Mouse (Mus musculus): ENCODE data around the gene Pigf. TPM values are rescaled to one million over a fixed set of nuclear protein-coding genes. Genes with fewer than 3 reads are reported as not detected.
"Not testable (repeated sequence)": the region's sequence is repeated elsewhere in the genome, so short reads cannot be mapped to it uniquely, and the experiment has no call there.

The Pigf gene
- 17.9 and 20.0 TPM in 2 replicates for polyA plus RNA-seq (2014; fragmentation: Nextera tagmentation; extraction: Ambion mirVana)

DNA sequence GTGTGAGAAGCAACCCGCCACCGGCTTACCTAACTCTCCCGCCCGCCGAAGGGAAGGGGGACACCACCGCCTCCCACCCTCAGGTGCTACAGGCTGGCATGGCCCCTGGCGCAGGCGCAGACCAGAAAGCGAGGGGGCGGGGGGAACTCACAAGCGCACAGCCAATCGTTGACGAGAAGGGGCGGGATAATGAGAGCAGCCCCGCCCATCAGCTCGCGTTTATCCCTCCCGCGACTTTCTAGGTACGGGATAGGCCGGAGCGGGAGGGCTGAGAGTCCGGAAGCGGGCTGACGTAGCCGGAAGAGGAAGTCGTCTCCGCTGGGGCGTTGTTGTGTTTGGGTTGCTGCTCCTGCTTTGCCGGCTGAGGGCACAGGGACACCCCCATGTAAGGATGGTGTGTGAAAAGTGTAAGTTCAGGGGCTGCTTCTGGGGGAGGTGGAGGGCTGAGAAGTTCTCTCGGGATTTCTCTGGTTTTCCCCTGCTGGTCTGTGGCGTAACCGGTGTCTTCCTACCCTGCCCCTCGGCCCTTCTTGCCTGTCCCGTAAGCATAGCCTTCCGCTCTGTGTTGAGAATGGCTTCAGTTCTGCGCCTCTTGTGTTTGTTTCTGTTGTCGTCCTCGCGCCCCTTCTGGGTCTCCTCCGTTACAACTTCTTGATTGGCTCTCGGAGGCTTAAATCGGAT is at the start of gene Pigf, which contains the start of gene Cript:
Gene Pigf, minus strand, starts transcription at position 138 of the 681 bp plus-strand sequence.
Gene Cript, plus strand, starts transcription at position 282 of the 681 bp plus-strand sequence.
- peaks cover 3% of the 10 kb centered on the region; the same call in 1 of the 2 replicates for H3K4me1 ChIP-seq (ENCODE audit: control insufficient read depth, insufficient read depth, low read length)
- peak within 1 kb of the TSS; percentile 91 for H3K4me2 ChIP-seq
- WGBS (ENCODE audit: insufficient replicate concordance): under 1% methylated on average over 43 of the region's 43 CpGs
- peak; percentile 99 for ATAC-seq (replicated peaks; ENCODE audit: insufficient number of reproducible peaks, low FRiP score, low TSS enrichment)
- H3K4me3 ChIP-seq (ENCODE audit: low read depth, low read length): peak within 1 kb of the TSS; percentile 76
- no peak within 1 kb of the TSS; the same call in 1 of the 2 replicates for H3K27ac ChIP-seq (ENCODE audit: low read depth, low read length)
- peak within 1 kb of the TSS; percentile 67 for H3K9ac ChIP-seq (ENCODE audit: low read depth, low read length)
- H3K9me3 ChIP-seq (replicated peaks; ENCODE audit: control insufficient read depth, low read length): no peaks in the 10 kb centered on the region
- no peaks in the 10 kb centered on the region for H3K27me3 ChIP-seq (ENCODE audit: control insufficient read depth, insufficient read depth, low read length)
- peaks cover 2% of the 10 kb centered on the region; the same call in 1 of the 2 replicates for H3K36me3 ChIP-seq (ENCODE audit: control insufficient read depth, insufficient read depth, low read length)

DNA sequence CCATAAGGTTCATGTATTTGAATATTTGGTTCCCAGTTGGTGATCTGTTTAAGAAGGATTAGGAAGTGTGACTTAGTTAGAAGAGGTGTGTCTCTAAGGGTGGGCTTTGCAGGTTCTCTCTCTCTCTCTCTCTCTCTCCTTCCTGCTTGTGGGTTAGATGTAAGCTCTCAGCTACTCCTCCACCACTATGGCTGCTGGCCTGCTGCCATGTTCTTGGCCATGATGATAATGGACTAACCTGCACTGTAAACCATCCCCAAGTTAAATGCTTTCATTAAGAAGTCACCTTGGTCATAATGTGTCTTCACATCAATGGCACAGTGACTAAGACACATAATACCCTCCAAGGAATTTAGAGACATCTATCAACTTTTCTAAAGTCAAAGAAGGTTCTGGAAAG is 48.3 kb upstream of the Pigf start:
- Histone ChIP-seq H3K9ac (ENCODE audit: low read depth, low read length) (no peak overlapping the region), H3K4me2 (no peak overlapping the region), H3K36me3 (ENCODE audit: control insufficient read depth, insufficient read depth, low read length) (no peaks in the 10 kb centered on the region), H3K27me3 (ENCODE audit: control insufficient read depth, insufficient read depth, low read length) (no peaks in the 10 kb centered on the region), H3K27ac (ENCODE audit: low read depth, low read length) (no peak overlapping the region), H3K4me3 (ENCODE audit: low read depth, low read length) (no peak overlapping the region), H3K9me3 (replicated peaks; ENCODE audit: control insufficient read depth, low read length) (no peaks in the 10 kb centered on the region), H3K4me1 (ENCODE audit: control insufficient read depth, insufficient read depth, low read length) (no peaks in the 10 kb centered on the region)
- ATAC-seq (replicated peaks; ENCODE audit: insufficient number of reproducible peaks, low FRiP score, low TSS enrichment): no peak

DNA sequence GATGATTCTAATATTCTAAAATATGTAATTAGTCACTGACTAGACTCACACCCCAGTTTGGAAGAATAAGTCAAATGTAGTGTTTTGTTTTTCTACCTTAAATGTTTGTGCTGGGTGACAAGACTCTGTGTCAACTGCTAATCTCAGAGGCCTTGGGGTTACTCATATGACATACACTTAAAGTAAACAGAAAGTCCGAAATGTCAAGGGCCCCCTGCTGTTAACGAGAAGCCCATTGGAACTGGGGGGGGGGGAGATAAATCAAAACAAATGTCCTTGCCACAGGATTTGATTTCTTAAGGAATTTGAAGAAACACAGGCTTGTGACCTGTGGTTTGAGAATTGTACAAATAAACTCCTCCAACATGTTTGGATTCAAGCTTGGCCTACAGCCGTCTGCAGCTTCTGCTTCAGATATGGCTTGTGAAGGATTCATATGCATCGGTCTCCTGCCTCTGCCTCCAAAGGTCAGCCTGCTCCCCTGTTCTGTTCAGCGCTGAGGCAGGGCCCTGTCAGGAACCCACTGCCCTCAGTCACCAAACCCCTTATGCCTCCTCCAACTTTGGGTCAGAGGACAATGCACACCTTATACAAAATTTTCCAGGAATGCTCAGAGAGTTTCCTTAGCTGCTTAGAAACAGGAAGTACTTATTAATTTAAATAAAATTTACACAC is 47.7 kb upstream of the Pigf start:
- 60% methylated on average over 5 of the region's 5 CpGs for WGBS (ENCODE audit: insufficient replicate concordance)
- Histone ChIP-seq H3K4me1 (ENCODE audit: control insufficient read depth, insufficient read depth, low read length) (no peaks in the 10 kb centered on the region), H3K9me3 (replicated peaks; ENCODE audit: control insufficient read depth, low read length) (no peaks in the 10 kb centered on the region), H3K27me3 (ENCODE audit: control insufficient read depth, insufficient read depth, low read length) (no peaks in the 10 kb centered on the region), H3K36me3 (ENCODE audit: control insufficient read depth, insufficient read depth, low read length) (no peaks in the 10 kb centered on the region), H3K4me2 (no peak overlapping the region), H3K27ac (ENCODE audit: low read depth, low read length) (no peak overlapping the region), H3K4me3 (ENCODE audit: low read depth, low read length) (no peak overlapping the region), H3K9ac (ENCODE audit: low read depth, low read length) (no peak overlapping the region)
- ATAC-seq (replicated peaks; ENCODE audit: insufficient number of reproducible peaks, low FRiP score, low TSS enrichment): no peak

DNA sequence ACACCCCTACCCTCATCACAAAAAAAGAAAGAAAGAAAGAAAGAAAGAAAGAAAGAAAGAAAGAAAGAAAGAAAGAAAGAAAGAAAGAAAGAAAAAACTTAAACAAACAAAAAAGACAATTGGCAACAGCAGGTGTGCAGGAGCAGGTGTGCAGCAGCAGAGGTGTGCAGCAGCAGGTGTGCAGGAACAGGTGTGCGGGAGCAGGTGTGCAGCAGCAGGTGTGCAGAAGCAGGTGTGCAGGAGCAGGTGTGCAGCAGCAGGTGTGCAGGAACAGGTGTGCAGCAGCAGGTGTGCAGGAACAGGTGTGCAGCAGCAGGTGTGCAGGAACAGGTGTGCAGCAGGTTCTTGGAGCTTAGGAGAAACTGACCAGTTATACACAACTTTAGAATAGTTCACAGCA is 47.0 kb upstream of the Pigf start:
- not testable (repeated sequence) for ATAC-seq (replicated peaks; ENCODE audit: insufficient number of reproducible peaks, low FRiP score, low TSS enrichment); H3K9ac ChIP-seq (ENCODE audit: low read depth, low read length); H3K4me3 ChIP-seq (ENCODE audit: low read depth, low read length); H3K27ac ChIP-seq (ENCODE audit: low read depth, low read length); H3K27me3 ChIP-seq (ENCODE audit: control insufficient read depth, insufficient read depth, low read length); H3K4me1 ChIP-seq (ENCODE audit: control insufficient read depth, insufficient read depth, low read length); H3K4me2 ChIP-seq; H3K36me3 ChIP-seq (ENCODE audit: control insufficient read depth, insufficient read depth, low read length); H3K9me3 ChIP-seq (replicated peaks; ENCODE audit: control insufficient read depth, low read length)
- 89% methylated on average over 1 of the region's 1 CpGs for WGBS (ENCODE audit: insufficient replicate concordance)

DNA sequence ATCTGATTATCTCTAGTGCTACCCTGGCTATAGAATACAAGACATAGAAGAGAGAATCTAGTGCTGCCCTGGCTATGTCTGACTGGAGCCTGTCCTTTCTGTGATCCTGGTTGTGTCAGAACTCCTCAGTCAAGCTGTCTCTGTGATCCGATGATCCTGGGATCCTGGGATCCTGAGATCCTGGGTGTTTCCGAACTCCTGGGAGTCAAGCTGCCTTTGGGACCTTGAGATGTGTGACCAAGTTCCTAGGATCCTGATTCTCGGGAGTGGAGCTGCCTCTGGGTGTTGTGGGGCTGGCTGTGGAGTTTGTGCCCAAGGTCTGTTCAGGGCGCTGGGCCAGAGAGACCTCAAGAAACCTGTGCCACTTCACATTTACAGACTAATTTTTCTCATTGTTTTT is 43.8 kb upstream of the Pigf start:
- H3K4me1 ChIP-seq (ENCODE audit: control insufficient read depth, insufficient read depth, low read length): no peaks in the 10 kb centered on the region
- no peaks in the 10 kb centered on the region for H3K9me3 ChIP-seq (replicated peaks; ENCODE audit: control insufficient read depth, low read length)
- no peak for ATAC-seq (replicated peaks; ENCODE audit: insufficient number of reproducible peaks, low FRiP score, low TSS enrichment)
- H3K27ac ChIP-seq (ENCODE audit: low read depth, low read length): no peak overlapping the region
- H3K4me3 ChIP-seq (ENCODE audit: low read depth, low read length): no peak overlapping the region
- no peak overlapping the region for H3K4me2 ChIP-seq
- no peaks in the 10 kb centered on the region for H3K27me3 ChIP-seq (ENCODE audit: control insufficient read depth, insufficient read depth, low read length)
- H3K36me3 ChIP-seq (ENCODE audit: control insufficient read depth, insufficient read depth, low read length): no peaks in the 10 kb centered on the region
- WGBS (ENCODE audit: insufficient replicate concordance): 81% methylated on average over 4 of the region's 4 CpGs
- no peak overlapping the region for H3K9ac ChIP-seq (ENCODE audit: low read depth, low read length)

DNA sequence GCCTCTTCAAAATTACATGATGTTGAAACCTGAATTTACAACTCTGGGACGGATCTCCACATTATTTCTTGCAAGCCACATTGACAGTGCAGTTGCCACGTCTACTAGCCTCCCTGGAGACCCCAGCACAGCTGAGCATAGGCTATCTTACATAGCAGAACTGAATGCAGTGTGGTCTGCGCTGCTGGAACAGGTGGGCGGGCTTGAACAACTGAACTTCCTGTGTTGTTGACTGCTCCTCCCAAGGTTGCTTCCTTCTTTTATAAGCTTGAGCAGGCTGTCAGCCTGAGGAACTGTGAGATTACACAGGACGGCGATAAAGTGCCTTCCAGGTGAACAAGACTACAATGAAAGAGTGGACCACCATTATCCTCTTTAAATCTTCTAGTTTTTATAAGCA is 38.8 kb upstream of the Pigf start:
- ATAC-seq (replicated peaks; ENCODE audit: insufficient number of reproducible peaks, low FRiP score, low TSS enrichment): no peak

DNA sequence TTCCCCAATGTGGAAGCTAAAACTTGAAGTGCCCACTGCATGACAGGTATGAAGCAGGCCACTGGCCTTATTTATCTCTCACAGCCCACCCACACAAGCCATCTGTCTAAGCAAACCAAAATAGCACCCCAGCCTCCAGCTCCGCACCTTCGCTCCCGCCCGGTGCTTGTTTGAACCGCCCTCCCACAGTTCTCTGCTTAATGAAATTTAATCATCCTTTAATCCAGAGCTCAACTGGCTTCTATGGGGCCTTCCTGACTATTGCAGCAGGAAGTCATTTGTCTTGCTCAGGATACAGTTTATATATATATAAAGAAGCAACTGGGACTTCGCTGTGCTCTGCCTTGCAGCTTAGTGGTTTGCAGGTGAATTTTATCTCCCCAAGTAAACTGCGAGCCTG is 38.3 kb upstream of the Pigf start:
- H3K27ac ChIP-seq (ENCODE audit: low read depth, low read length): no peak overlapping the region
- 70% methylated on average over 7 of the region's 7 CpGs for WGBS (ENCODE audit: insufficient replicate concordance)
- H3K9me3 ChIP-seq (replicated peaks; ENCODE audit: control insufficient read depth, low read length): no peaks in the 10 kb centered on the region
- H3K27me3 ChIP-seq (ENCODE audit: control insufficient read depth, insufficient read depth, low read length): no peaks in the 10 kb centered on the region
- ATAC-seq (replicated peaks; ENCODE audit: insufficient number of reproducible peaks, low FRiP score, low TSS enrichment): no peak
- no peak overlapping the region for H3K9ac ChIP-seq (ENCODE audit: low read depth, low read length)
- H3K4me3 ChIP-seq (ENCODE audit: low read depth, low read length): no peak overlapping the region
- no peak overlapping the region for H3K4me2 ChIP-seq
- H3K4me1 ChIP-seq (ENCODE audit: control insufficient read depth, insufficient read depth, low read length): no peaks in the 10 kb centered on the region
- H3K36me3 ChIP-seq (ENCODE audit: control insufficient read depth, insufficient read depth, low read length): no peaks in the 10 kb centered on the region

More for the DNA sequence above, 38.8 kb upstream of the Pigf start:
- H3K36me3 ChIP-seq (ENCODE audit: control insufficient read depth, insufficient read depth, low read length): no peaks in the 10 kb centered on the region
- H3K9ac ChIP-seq (ENCODE audit: low read depth, low read length): no peak overlapping the region
- no peak overlapping the region for H3K4me3 ChIP-seq (ENCODE audit: low read depth, low read length)
- no peaks in the 10 kb centered on the region for H3K4me1 ChIP-seq (ENCODE audit: control insufficient read depth, insufficient read depth, low read length)
- H3K27me3 ChIP-seq (ENCODE audit: control insufficient read depth, insufficient read depth, low read length): no peaks in the 10 kb centered on the region
- H3K27ac ChIP-seq (ENCODE audit: low read depth, low read length): no peak overlapping the region
- H3K4me2 ChIP-seq: no peak overlapping the region
- no peaks in the 10 kb centered on the region for H3K9me3 ChIP-seq (replicated peaks; ENCODE audit: control insufficient read depth, low read length)
- WGBS (ENCODE audit: insufficient replicate concordance): 68% methylated on average over 6 of the region's 6 CpGs

DNA sequence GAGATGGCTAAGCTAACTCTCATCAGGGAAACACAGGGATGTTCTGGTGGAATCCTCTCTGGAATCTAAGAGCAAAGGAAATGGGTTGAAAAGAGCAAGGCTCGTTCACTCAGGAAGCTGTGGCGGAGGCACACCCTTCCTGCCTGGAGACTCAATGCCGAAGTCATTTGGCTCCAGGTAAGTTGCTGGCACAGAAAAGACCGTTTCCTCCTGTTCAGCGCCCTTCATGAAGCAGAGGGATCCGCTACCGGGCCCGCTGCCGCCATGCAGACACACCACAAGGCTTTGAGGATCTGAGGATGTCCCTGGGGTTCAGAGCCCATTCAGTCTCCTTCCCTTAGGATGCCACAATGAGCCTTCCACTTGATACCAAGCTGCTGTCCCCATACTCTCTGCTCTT is 37.4 kb upstream of the Pigf start:
- WGBS (ENCODE audit: insufficient replicate concordance): 68% methylated on average over 9 of the region's 9 CpGs
- Histone ChIP-seq H3K27me3 (ENCODE audit: control insufficient read depth, insufficient read depth, low read length) (no peaks in the 10 kb centered on the region), H3K9me3 (replicated peaks; ENCODE audit: control insufficient read depth, low read length) (no peaks in the 10 kb centered on the region), H3K4me2 (no peak overlapping the region), H3K4me1 (ENCODE audit: control insufficient read depth, insufficient read depth, low read length) (no peaks in the 10 kb centered on the region), H3K27ac (ENCODE audit: low read depth, low read length) (no peak overlapping the region), H3K36me3 (ENCODE audit: control insufficient read depth, insufficient read depth, low read length) (no peaks in the 10 kb centered on the region), H3K4me3 (ENCODE audit: low read depth, low read length) (no peak overlapping the region), H3K9ac (ENCODE audit: low read depth, low read length) (no peak overlapping the region)
- no peak for ATAC-seq (replicated peaks; ENCODE audit: insufficient number of reproducible peaks, low FRiP score, low TSS enrichment)

Data from heart, embryonic 11.5 days (tissue).